Mouse (Mus musculus) effector memory CD4-positive, alpha-beta T cell, adult 7 months (primary cell): ENCODE data around the gene Rdh13. TPM values are rescaled to one million over a fixed set of nuclear protein-coding genes. Genes with fewer than 3 reads are reported as not detected.

Experiments
- polyA plus RNA-seq: library from polyadenylated mRNA; unstranded; fragments of 100-300 nt; shearing (Covaris generic); gene quantifications from one replicate; pipeline ENCODE4 v1.2.1, GENCODE M21; 2017

Gene Rdh13
- polyA plus RNA-seq, result 3.0 TPM

DNA sequence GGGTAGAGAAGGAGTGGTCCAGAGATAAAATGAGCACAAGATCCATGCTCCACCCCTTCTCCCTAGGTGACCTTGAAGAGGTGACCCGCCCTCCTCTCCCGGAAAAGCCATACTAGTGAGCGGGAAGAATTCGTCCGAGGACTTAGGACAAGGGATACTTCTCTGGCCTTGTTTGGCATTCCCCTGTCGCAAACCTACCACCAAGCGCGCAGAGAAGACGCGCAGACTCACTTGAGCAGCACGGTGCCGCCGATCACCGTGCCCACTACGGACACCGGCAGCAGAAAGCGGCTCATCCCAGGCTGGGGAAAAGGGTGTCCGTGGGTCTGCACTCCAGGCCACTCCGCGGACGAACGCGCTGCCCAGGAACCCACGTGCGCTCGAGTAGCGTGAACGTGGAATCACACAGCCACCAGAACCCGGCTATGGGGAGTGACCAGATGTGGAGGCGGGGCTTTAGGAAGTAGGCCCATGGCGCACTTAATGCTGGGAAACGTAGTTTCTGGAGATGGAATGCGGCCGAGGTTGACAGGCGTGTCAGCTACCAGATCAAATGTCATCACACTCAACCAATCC lies at the start of gene Rdh13:
Rdh13 (minus strand) TSS at position 434 of the 576 bp plus-strand sequence.

DNA sequence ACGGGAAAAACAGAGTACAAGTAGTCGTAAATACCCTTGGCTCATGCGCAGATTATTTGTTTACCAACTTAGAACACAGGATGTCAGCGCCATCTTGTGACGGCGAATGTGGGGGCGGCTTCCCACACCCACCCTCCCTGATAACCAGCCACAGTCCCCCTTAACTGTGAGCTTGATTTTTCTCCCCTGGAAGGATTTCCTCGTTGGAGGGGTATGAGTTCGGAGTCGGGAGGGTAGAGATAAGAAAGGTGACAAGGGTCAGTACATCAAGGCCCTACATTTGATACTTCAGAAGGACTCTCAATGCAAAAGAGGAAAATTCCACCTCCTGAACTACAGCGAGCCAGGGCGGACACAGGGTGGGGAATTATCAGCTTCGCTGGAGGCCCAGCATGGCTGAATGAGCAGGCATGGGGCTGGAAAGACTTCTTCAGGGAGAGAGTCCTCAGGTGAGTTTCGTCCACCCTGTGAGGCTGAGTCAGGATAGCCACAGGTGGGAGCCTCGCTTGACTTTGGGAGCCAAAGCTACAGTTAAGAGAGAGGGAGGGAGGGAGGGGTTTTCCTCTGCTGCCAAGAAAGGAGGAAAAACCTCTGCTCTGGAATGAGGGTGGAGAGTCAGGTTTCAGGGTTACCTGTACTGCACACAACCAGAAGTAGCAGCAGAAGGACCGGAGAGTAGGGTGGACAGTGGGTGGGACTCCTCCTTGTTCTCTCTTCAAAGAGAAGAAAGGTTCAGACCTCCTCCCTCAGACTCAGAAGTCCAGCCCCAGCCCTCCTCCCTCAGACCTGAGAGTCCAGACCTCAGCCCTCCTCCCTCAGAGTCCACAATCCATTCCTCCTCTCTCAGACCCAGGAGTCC lies 15.4 kb upstream of the Rdh13 start, which contains the start of gene Eps8l1:
Eps8l1 (plus strand) TSS at position 99 of the 859 bp plus-strand sequence.

DNA sequence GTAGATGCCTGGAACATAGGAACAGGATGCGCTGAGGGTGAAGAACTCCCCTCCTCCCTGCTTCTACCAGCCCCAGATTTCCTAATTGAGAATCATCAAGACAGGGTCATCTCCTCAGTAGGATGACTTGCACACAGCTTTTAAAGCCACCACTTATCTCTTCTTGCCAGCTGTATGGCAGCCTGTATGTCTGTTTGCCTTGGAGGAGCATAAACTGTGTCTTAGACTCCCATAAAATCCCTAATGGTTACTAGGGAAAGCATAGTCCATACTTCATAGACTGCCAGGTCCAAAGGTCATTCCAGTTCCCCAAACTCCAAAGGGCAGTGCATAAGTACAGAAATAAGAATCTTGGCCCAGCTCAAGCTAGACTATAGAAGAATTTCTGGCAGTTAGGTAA lies 47.7 kb downstream of the Rdh13 start, which contains the start of gene Gp6:
Gp6 (minus strand) TSS at position 15 of the 400 bp plus-strand sequence.

Other genes starting within 250 kb of the Rdh13 start
- not detected for gene Lilra5, start 207.9 kb downstream of the Rdh13 start, polyA plus RNA-seq
- not detected for gene Ncr1, start 107.9 kb downstream of the Rdh13 start, polyA plus RNA-seq
- gene Gp6, start 47.9 kb downstream of the Rdh13 start, polyA plus RNA-seq, result not detected
- gene Eps8l1, start 15.0 kb upstream of the Rdh13 start, polyA plus RNA-seq, result 9.4 TPM
- gene Ppp1r12c, start 56.0 kb upstream of the Rdh13 start, polyA plus RNA-seq, result 203 TPM
- gene Tnnt1, start 70.7 kb upstream of the Rdh13 start, polyA plus RNA-seq, result 2.5 TPM
- not detected for gene Tnni3, start 78.6 kb upstream of the Rdh13 start, polyA plus RNA-seq
- gene Dnaaf3, start 86.8 kb upstream of the Rdh13 start, polyA plus RNA-seq, result not detected
- 1.0 TPM for gene Syt5, start 101.9 kb upstream of the Rdh13 start, polyA plus RNA-seq
- gene Ptprh, start 158.4 kb upstream of the Rdh13 start, polyA plus RNA-seq, result not detected
- 11.7 TPM for gene Tmem86b, start 185.8 kb upstream of the Rdh13 start, polyA plus RNA-seq
- gene Ppp6r1, start 213.4 kb upstream of the Rdh13 start, polyA plus RNA-seq, result 243 TPM
- 62.4 TPM for gene Hspbp1, start 239.4 kb upstream of the Rdh13 start, polyA plus RNA-seq
- not detected for gene Brsk1, start 245.0 kb upstream of the Rdh13 start, polyA plus RNA-seq